Mouse (Mus musculus): ENCODE data around the gene Socs1. TPM values are rescaled to one million over a fixed set of nuclear protein-coding genes. Genes with fewer than 3 reads are reported as not detected.
"Not testable (repeated sequence)": the region's sequence is repeated elsewhere in the genome, so short reads cannot be mapped to it uniquely, and the experiment has no call there.

Socs1 gene
- polyA plus RNA-seq, 1 experiment: 4.0 TPM

- H3K4me3 ChIP-seq (ENCODE audit: control insufficient read depth, low read depth, low read length): no peak within 1 kb of the TSS
- no peaks in the 10 kb centered on the region for H3K36me3 ChIP-seq (ENCODE audit: control insufficient read depth, insufficient read depth, low read length)
- TF ChIP-seq POLR2A (IDR thresholded peaks at IDR 0.05; ENCODE audit: control insufficient read depth, low read depth, low read length) (no peak), CTCF (IDR thresholded peaks at IDR 0.05; ENCODE audit: control insufficient read depth, insufficient read depth, insufficient replicate concordance, low read depth, low read length) (no peak)
- H3K4me1 ChIP-seq (ENCODE audit: control insufficient read depth, insufficient read depth, low read length): no peaks in the 10 kb centered on the region
- no peaks in the 10 kb centered on the region for H3K27me3 ChIP-seq (ENCODE audit: control insufficient read depth, insufficient read depth, low read length)
- no peak within 1 kb of the TSS for H3K27ac ChIP-seq (ENCODE audit: control insufficient read depth, insufficient read depth, low read depth, low read length)
Measured at GRCm38 (mm10) chr16:10805789-10806527, 20.6 kb upstream of the Socs1 start, which contains the start of gene Prm1. Gene Prm1 (minus strand): TSS chr16:10805839.

- H3K4me1 ChIP-seq (ENCODE audit: control insufficient read depth, insufficient read depth, low read length); H3K27ac ChIP-seq (ENCODE audit: control insufficient read depth, insufficient read depth, low read depth, low read length); H3K27me3 ChIP-seq (ENCODE audit: control insufficient read depth, insufficient read depth, low read length); H3K36me3 ChIP-seq (ENCODE audit: control insufficient read depth, insufficient read depth, low read length); H3K4me3 ChIP-seq (ENCODE audit: control insufficient read depth, low read depth, low read length): not testable (repeated sequence)
Measured at GRCm38 (mm10) chr16:10802420-10802819, 17.1 kb upstream of the Socs1 start.

- Histone ChIP-seq H3K4me3 (ENCODE audit: control insufficient read depth, low read depth, low read length) (peak within 1 kb of the TSS; percentile 54), H3K27ac (ENCODE audit: control insufficient read depth, insufficient read depth, low read depth, low read length) (peak within 1 kb of the TSS; percentile 84), H3K4me1 (ENCODE audit: control insufficient read depth, insufficient read depth, low read length) (no peaks in the 10 kb centered on the region), H3K27me3 (ENCODE audit: control insufficient read depth, insufficient read depth, low read length) (no peaks in the 10 kb centered on the region), H3K36me3 (ENCODE audit: control insufficient read depth, insufficient read depth, low read length) (no peaks in the 10 kb centered on the region; the same call in 1 of the 2 replicates)
- TF ChIP-seq POLR2A (IDR thresholded peaks at IDR 0.05; ENCODE audit: control insufficient read depth, low read depth, low read length) (no peak; the same call in 1 of the 2 replicates), CTCF (IDR thresholded peaks at IDR 0.05; ENCODE audit: control insufficient read depth, insufficient read depth, insufficient replicate concordance, low read depth, low read length) (no peak)
Measured at GRCm38 (mm10) chr16:10796034-10796433, 10.7 kb upstream of the Socs1 start, which contains the start of gene Prm2. Gene Prm2 (minus strand): TSS chr16:10796134.

GRCm38 (mm10) chr16:10790702-10791101, 5.4 kb upstream of the Socs1 start, which contains the start of gene Prm3:
Gene Prm3 (minus strand): TSS chr16:10790914.
- Histone ChIP-seq H3K27ac (ENCODE audit: control insufficient read depth, insufficient read depth, low read depth, low read length) (peak within 1 kb of the TSS; percentile 88), H3K4me3 (ENCODE audit: control insufficient read depth, low read depth, low read length) (peak within 1 kb of the TSS; percentile 89), H3K36me3 (ENCODE audit: control insufficient read depth, insufficient read depth, low read length) (no peaks in the 10 kb centered on the region), H3K27me3 (ENCODE audit: control insufficient read depth, insufficient read depth, low read length) (no peaks in the 10 kb centered on the region), H3K4me1 (ENCODE audit: control insufficient read depth, insufficient read depth, low read length) (peaks cover 10% of the 10 kb centered on the region)
- peak; percentile 94; the same call in 1 of the 2 replicates for TF ChIP-seq POLR2A (IDR thresholded peaks at IDR 0.05; ENCODE audit: control insufficient read depth, low read depth, low read length)
- no peak for TF ChIP-seq CTCF (IDR thresholded peaks at IDR 0.05; ENCODE audit: control insufficient read depth, insufficient read depth, insufficient replicate concordance, low read depth, low read length)

- Histone ChIP-seq H3K36me3 (ENCODE audit: control insufficient read depth, insufficient read depth, low read length) (no peaks in the 10 kb centered on the region), H3K27me3 (ENCODE audit: control insufficient read depth, insufficient read depth, low read length) (no peaks in the 10 kb centered on the region), H3K4me3 (ENCODE audit: control insufficient read depth, low read depth, low read length) (peak overlapping the region; percentile 83), H3K4me1 (ENCODE audit: control insufficient read depth, insufficient read depth, low read length) (peaks cover 10% of the 10 kb centered on the region), H3K27ac (ENCODE audit: control insufficient read depth, insufficient read depth, low read depth, low read length) (peak overlapping the region; percentile 78)
- TF ChIP-seq POLR2A (IDR thresholded peaks at IDR 0.05; ENCODE audit: control insufficient read depth, low read depth, low read length) (no peak), CTCF (IDR thresholded peaks at IDR 0.05; ENCODE audit: control insufficient read depth, insufficient read depth, insufficient replicate concordance, low read depth, low read length) (no peak)
Measured at GRCm38 (mm10) chr16:10788866-10789265, 3.5 kb upstream of the Socs1 start.

- Histone ChIP-seq H3K36me3 (ENCODE audit: control insufficient read depth, insufficient read depth, low read length) (no peaks in the 10 kb centered on the region), H3K27ac (ENCODE audit: control insufficient read depth, insufficient read depth, low read depth, low read length) (peak within 1 kb of the TSS; percentile 78), H3K4me1 (ENCODE audit: control insufficient read depth, insufficient read depth, low read length) (peaks cover 12% of the 10 kb centered on the region), H3K27me3 (ENCODE audit: control insufficient read depth, insufficient read depth, low read length) (no peaks in the 10 kb centered on the region), H3K4me3 (ENCODE audit: control insufficient read depth, low read depth, low read length) (peak within 1 kb of the TSS; percentile 97)
- TF ChIP-seq POLR2A (IDR thresholded peaks at IDR 0.05; ENCODE audit: control insufficient read depth, low read depth, low read length) (peak; percentile 66; the same call in 1 of the 2 replicates), CTCF (IDR thresholded peaks at IDR 0.05; ENCODE audit: control insufficient read depth, insufficient read depth, insufficient replicate concordance, low read depth, low read length) (no peak)
Measured at GRCm38 (mm10) chr16:10788271-10788670, 2.9 kb upstream of the Socs1 start, which contains the start of gene Tnp2. Gene Tnp2 (minus strand): TSS chr16:10788660.

GRCm38 (mm10) chr16:10787548-10788058, 2.3 kb upstream of the Socs1 start:
- peaks cover 12% of the 10 kb centered on the region for H3K4me1 ChIP-seq (ENCODE audit: control insufficient read depth, insufficient read depth, low read length)
- no peaks in the 10 kb centered on the region for H3K36me3 ChIP-seq (ENCODE audit: control insufficient read depth, insufficient read depth, low read length)

More at GRCm38 (mm10) chr16:10787548-10788058, 2.3 kb upstream of the Socs1 start:
- H3K4me3 ChIP-seq (ENCODE audit: control insufficient read depth, low read depth, low read length): peak overlapping the region; percentile 97
- H3K27me3 ChIP-seq (ENCODE audit: control insufficient read depth, insufficient read depth, low read length): no peaks in the 10 kb centered on the region
- H3K27ac ChIP-seq (ENCODE audit: control insufficient read depth, insufficient read depth, low read depth, low read length): no peak overlapping the region
- TF ChIP-seq POLR2A (IDR thresholded peaks at IDR 0.05; ENCODE audit: control insufficient read depth, low read depth, low read length): no peak
- TF ChIP-seq CTCF (IDR thresholded peaks at IDR 0.05; ENCODE audit: control insufficient read depth, insufficient read depth, insufficient replicate concordance, low read depth, low read length): no peak

Measured in testis, adult 2 months (tissue).